Mouse (Mus musculus): ENCODE results near the gene Tenm2. TPM values are rescaled to one million over a fixed set of nuclear protein-coding genes. Genes with fewer than 3 reads are reported as not detected.

Gene Tenm2
- total and polyA plus RNA-seq, 3 experiments = not detected

GRCm38 (mm10) chr11:36204381-36204780 is 1031.4 kb downstream of the Tenm2 start:
- Histone ChIP-seq H3K9ac (ENCODE audit: control insufficient read depth, low read depth, low read length, poor library complexity, severe bottlenecking) (no peak overlapping the region), H3K27ac (ENCODE audit: control insufficient read depth, low read depth, low read length) (no peak overlapping the region), H3K79me2 (ENCODE audit: control insufficient read depth, insufficient read depth, low read length, poor library complexity) (no peaks in the 10 kb centered on the region), H3K27me3 (ENCODE audit: control insufficient read depth in 1 of 2, insufficient read depth in 2 of 2, low read length in 2 of 2) (no peaks in the 10 kb centered on the region), H3K9me3 (replicated peaks; ENCODE audit: insufficient read depth, low read length) (no peaks in the 10 kb centered on the region), H3K36me3 (ENCODE audit: control insufficient read depth in 1 of 2, insufficient read depth in 2 of 2, low read length in 2 of 2) (no peaks in the 10 kb centered on the region), H3K4me3 (ENCODE audit: control insufficient read depth in 1 of 2, insufficient read depth in 1 of 2, low read depth in 2 of 2, low read length in 2 of 2) (no peak overlapping the region), H3K4me1 (ENCODE audit: control insufficient read depth in 1 of 2, insufficient read depth in 2 of 2, low read length in 2 of 2) (no peaks in the 10 kb centered on the region)
- no peak for DNase-seq (ENCODE audit: low read depth, low spot score)
- TF ChIP-seq SMC3 (IDR thresholded peaks at IDR 0.05; ENCODE audit: low read depth, low read length) (no peak), GABPA (IDR thresholded peaks at IDR 0.05; ENCODE audit: low read depth, low read length) (no peak), ELF1 (IDR thresholded peaks at IDR 0.05; ENCODE audit: low read depth, low read length) (no peak), KAT2A (conservative IDR thresholded peaks at IDR 0.05; ENCODE audit: low read depth, low read length) (no peak), ETS1 (IDR thresholded peaks at IDR 0.05; ENCODE audit: low read depth, low read length) (no peak), UBTF (IDR thresholded peaks at IDR 0.05; ENCODE audit: borderline replicate concordance, insufficient read depth, low read depth, low read length) (no peak), ZNF384 (IDR thresholded peaks at IDR 0.05; ENCODE audit: low read depth, low read length) (no peak), JUND (IDR thresholded peaks at IDR 0.05; ENCODE audit: low read depth, low read length) (no peak), ZMIZ1 (IDR thresholded peaks at IDR 0.05; ENCODE audit: low read depth, low read length) (no peak), NELFE (IDR thresholded peaks at IDR 0.05; ENCODE audit: low read depth, low read length) (no peak), TCF12 (IDR thresholded peaks at IDR 0.05; ENCODE audit: low read depth, low read length) (no peak), GATA1 (IDR thresholded peaks at IDR 0.05; ENCODE audit: low read depth, low read length) (no peak), MAX (IDR thresholded peaks at IDR 0.05; ENCODE audit: low read length) (no peak)

GRCm38 (mm10) chr11:36203896-36204295 is 1031.9 kb downstream of the Tenm2 start:
- H3K4me3 ChIP-seq (ENCODE audit: control insufficient read depth in 1 of 2, insufficient read depth in 1 of 2, low read depth in 2 of 2, low read length in 2 of 2) = no peak overlapping the region
- no peak overlapping the region for H3K27ac ChIP-seq (ENCODE audit: control insufficient read depth, low read depth, low read length)
- H3K36me3 ChIP-seq (ENCODE audit: control insufficient read depth in 1 of 2, insufficient read depth in 2 of 2, low read length in 2 of 2) = no peaks in the 10 kb centered on the region
- no peak for DNase-seq (ENCODE audit: low read depth, low spot score)
- TF ChIP-seq TAL1 (IDR thresholded peaks at IDR 0.05; ENCODE audit: low read length) (no peak), NELFE (IDR thresholded peaks at IDR 0.05; ENCODE audit: low read depth, low read length) (no peak), JUND (IDR thresholded peaks at IDR 0.05; ENCODE audit: low read depth, low read length) (no peak), MAZ (IDR thresholded peaks at IDR 0.05; ENCODE audit: low read depth, low read length) (no peak), MYC (IDR thresholded peaks at IDR 0.05; ENCODE audit: low read depth, low read length) (no peak), BHLHE40 (IDR thresholded peaks at IDR 0.05; ENCODE audit: borderline replicate concordance, low read depth, low read length) (no peak), ZNF384 (IDR thresholded peaks at IDR 0.05; ENCODE audit: low read depth, low read length) (no peak), SIN3A (IDR thresholded peaks at IDR 0.05; ENCODE audit: low read length) (no peak), SMC3 (IDR thresholded peaks at IDR 0.05; ENCODE audit: low read depth, low read length) (no peak), GABPA (IDR thresholded peaks at IDR 0.05; ENCODE audit: low read depth, low read length) (no peak), ZC3H11A (IDR thresholded peaks at IDR 0.05; ENCODE audit: low read depth, low read length) (no peak), POLR2AphosphoS5 (IDR thresholded peaks at IDR 0.05; ENCODE audit: borderline replicate concordance, low read depth, low read length) (no peak)
- no peaks in the 10 kb centered on the region for H3K27me3 ChIP-seq (ENCODE audit: control insufficient read depth in 1 of 2, insufficient read depth in 2 of 2, low read length in 2 of 2)
- no peaks in the 10 kb centered on the region for H3K4me1 ChIP-seq (ENCODE audit: control insufficient read depth in 1 of 2, insufficient read depth in 2 of 2, low read length in 2 of 2)
- H3K9me3 ChIP-seq (replicated peaks; ENCODE audit: insufficient read depth, low read length) = no peaks in the 10 kb centered on the region
- no peak overlapping the region for H3K9ac ChIP-seq (ENCODE audit: control insufficient read depth, low read depth, low read length, poor library complexity, severe bottlenecking)
- no peaks in the 10 kb centered on the region for H3K79me2 ChIP-seq (ENCODE audit: control insufficient read depth, insufficient read depth, low read length, poor library complexity)

All from MEL (cell line).